Mouse (Mus musculus) hindbrain, embryonic 16.5 days (tissue): Measurements from ENCODE around the gene Rtp1. TPM values are rescaled to one million over a fixed set of nuclear protein-coding genes. Genes with fewer than 3 reads are reported as not detected.

Experiments
- ATAC-seq: fragments of 200-750 bp; cut with Nextera tagmentation; 2 replicates; pipeline ENCODE4 v1.8.0; 2017; ENCODE audit warnings: moderate TSS enrichment, moderate library complexity
- H3K27ac ChIP-seq: fragments of 300-500 bp; sonication (generic); 2 replicates; pipeline ENCODE4 v1.5.1; 2014; ENCODE audit warnings: low read depth, mild to moderate bottlenecking, control low read depth, low read length, moderate library complexity
- H3K27me3 ChIP-seq: fragments of 300-500 bp; sonication (generic); replicated peaks from 2 replicates; pipeline ENCODE4 v1.6.1; 2014; ENCODE audit warnings: low read length; ENCODE audit not compliant: control insufficient read depth, insufficient read depth
- H3K36me3 ChIP-seq: fragments of 300-500 bp; sonication (generic); 2 replicates; pipeline ENCODE4 v1.6.1; 2014; ENCODE audit warnings: mild to moderate bottlenecking, low read length, moderate library complexity, mixed read lengths; ENCODE audit not compliant: control insufficient read depth, insufficient read depth
- H3K4me1 ChIP-seq: fragments of 300-500 bp; sonication (generic); 2 replicates; pipeline ENCODE4 v1.6.1; 2014; ENCODE audit warnings: low read depth, low read length; ENCODE audit not compliant: control insufficient read depth, insufficient read depth
- H3K4me2 ChIP-seq: fragments of 300-500 bp; sonication (generic); 2 replicates; pipeline ENCODE4 v1.6.1; 2014; ENCODE audit warnings: mild to moderate bottlenecking, low read length, control low read depth, moderate library complexity
- H3K4me3 ChIP-seq: fragments of 300-500 bp; sonication (generic); 2 replicates; pipeline ENCODE4 v1.5.1; 2014; ENCODE audit warnings: mild to moderate bottlenecking, low read length, control low read depth, moderate library complexity
- H3K9ac ChIP-seq: fragments of 300-500 bp; sonication (generic); 2 replicates; pipeline ENCODE4 v1.6.1; 2014; ENCODE audit warnings: low read depth, mild to moderate bottlenecking, control low read depth, low read length, moderate library complexity
- H3K9me3 ChIP-seq: fragments of 300-500 bp; sonication (generic); 2 replicates; pipeline ENCODE4 v1.6.1; 2014; ENCODE audit warnings: mild to moderate bottlenecking, low read length, moderate library complexity; ENCODE audit not compliant: control insufficient read depth
- WGBS: fragments of 180-500 bp; shearing (Covaris S2); extraction: QIAGEN DNeasy Blood & Tissue Kit; methylation state at CpG from one replicate; pipeline ENCODE4 v1.1.7; 2014; 5-methylcytosine and 5-hydroxymethylcytosine counted together
- polyA plus RNA-seq: library from polyadenylated mRNA; unstranded; fragments of >200 nt; fragmentation: Nextera tagmentation; extraction: Ambion mirVana; gene quantifications from 2 replicates; pipeline ENCODE4 v1.2.1, GENCODE M21; 2015

The Rtp1 gene
- 0.14 and 0.20 TPM in 2 replicates for polyA plus RNA-seq

DNA sequence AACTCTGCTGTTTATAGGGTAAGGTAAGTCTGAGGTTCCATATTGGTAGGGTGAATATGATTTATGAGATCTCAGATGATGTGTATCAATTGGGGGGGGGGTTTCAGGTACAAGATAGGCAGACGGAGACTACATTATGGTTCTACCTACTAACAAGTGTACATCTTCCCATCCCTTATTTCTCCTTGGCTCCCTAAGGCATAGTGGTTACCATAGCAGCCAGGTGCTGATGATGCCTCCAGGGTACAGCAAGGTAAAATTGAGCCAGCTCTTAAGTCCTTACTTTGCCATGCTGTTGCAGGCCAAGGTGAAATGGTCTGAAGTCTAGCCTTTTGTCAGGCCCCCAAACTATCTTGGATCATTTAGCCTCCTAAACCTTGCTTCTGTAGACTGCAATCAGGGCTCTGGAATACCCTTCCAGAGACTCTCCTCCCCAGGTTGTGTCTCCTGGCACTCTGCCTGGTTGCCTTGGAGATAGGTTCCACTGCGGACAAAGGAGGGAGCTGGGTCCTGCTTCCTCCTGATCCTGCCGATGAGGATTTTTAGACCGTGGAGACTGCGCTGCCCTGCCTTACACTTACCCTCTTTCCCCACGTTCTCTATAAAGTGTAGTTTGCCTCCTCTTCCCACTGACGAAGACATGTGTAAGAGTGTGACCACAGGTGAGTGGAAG is at the start of gene Rtp1:
Gene Rtp1 (plus strand): TSS at position 487 of the 673 bp plus-strand sequence.
- Histone ChIP-seq H3K4me2 (no peak within 1 kb of the TSS), H3K9ac (no peak within 1 kb of the TSS), H3K36me3 (no peaks in the 10 kb centered on the region), H3K27me3 (no peaks in the 10 kb centered on the region), H3K4me3 (no peak within 1 kb of the TSS), H3K9me3 (no peaks in the 10 kb centered on the region), H3K27ac (no peak within 1 kb of the TSS), H3K4me1 (no peaks in the 10 kb centered on the region)
- ATAC-seq = no peak; the same call in 1 of the 2 replicates
- WGBS = 67% methylated on average over 7 of the region's 7 CpGs

DNA sequence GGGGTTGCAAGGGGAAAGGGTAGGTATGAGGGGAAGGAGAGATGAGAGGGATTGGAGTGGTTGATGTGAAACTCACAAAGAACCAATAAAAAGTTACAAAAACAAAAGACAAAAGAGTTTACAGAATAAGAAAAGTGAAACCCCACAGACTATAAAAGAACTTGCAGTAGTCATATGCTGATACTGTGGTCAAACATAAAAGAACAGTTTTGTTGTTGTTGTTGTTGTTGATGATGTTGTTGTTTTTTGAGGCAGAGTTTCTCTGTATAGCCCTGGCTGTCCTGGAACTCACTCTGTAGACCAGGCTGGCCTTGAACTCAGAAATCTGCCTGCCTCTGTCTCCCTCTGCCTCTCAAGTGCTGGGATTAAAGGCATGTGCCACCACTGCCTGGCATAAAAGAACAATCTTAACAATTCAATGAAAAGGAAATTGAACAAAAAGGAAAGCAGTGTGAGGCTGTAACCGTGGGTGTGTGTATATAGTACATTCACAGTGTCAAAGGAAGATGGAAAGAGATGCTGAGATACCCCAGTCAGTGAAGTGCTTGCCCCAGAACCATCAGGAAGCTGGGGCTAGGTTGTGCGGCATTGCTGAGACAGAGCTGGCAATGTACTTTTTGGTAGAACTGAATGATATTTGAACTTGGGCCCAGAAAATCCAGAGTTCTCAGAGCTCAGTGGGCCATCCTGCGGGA is 49.2 kb upstream of the Rtp1 start:
- H3K36me3 ChIP-seq = no peaks in the 10 kb centered on the region
- H3K4me2 ChIP-seq = no peak overlapping the region
- ATAC-seq = no peak

DNA sequence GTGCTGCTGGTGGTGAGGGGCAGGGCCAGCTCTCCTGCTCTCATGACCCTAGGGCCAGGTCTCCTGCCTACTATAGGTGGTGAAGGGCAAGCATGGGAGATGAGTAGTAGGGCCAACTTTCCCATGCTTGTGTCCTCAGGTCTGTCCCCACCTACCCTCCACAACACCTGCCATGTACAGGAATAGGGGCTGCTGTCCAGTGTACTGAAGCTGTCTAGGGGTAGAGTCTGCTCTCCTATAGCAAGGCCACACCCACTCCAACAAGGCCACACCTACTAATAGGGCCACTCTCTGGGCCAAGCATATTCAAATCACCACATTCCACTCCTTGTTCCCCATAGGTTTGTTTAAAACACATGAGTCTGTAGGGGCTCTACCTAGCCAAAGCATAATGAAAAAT is 44.6 kb upstream of the Rtp1 start:
- ATAC-seq = no peak
- Histone ChIP-seq H3K36me3 (no peaks in the 10 kb centered on the region), H3K27me3 (no peaks in the 10 kb centered on the region), H3K4me2 (no peak overlapping the region), H3K4me3 (no peak overlapping the region), H3K9me3 (peaks cover 4% of the 10 kb centered on the region; the same call in 1 of the 2 replicates), H3K27ac (no peak overlapping the region), H3K9ac (no peak overlapping the region), H3K4me1 (no peaks in the 10 kb centered on the region)

More for the DNA sequence above, 49.2 kb upstream of the Rtp1 start:
- H3K27me3 ChIP-seq = no peaks in the 10 kb centered on the region
- H3K4me3 ChIP-seq = no peak overlapping the region
- no peaks in the 10 kb centered on the region for H3K9me3 ChIP-seq
- no peak overlapping the region for H3K9ac ChIP-seq
- no peaks in the 10 kb centered on the region for H3K4me1 ChIP-seq
- WGBS = 80% methylated on average over 3 of the region's 3 CpGs
- no peak overlapping the region for H3K27ac ChIP-seq

DNA sequence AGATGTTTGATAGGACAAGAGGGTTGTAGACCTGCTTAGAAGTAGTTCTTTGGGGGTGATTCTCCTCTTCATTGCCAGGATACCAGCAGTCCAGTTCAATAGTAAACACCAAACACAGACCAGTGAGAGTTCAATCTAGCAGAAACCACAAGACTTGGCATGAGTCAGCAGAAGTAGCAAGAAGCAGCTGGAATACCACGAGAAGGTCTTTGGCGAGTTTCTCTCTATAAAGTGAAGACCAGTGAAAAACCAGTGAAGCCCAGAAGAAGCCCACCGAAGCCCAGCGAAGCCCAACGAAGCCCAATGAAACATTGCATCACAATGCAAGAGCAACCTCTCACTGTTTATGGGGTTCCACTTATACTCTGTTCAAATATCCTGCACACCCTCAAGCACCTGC is 31.0 kb upstream of the Rtp1 start:
- Histone ChIP-seq H3K27ac (no peak overlapping the region), H3K9me3 (no peaks in the 10 kb centered on the region), H3K4me1 (no peaks in the 10 kb centered on the region), H3K4me2 (no peak overlapping the region), H3K9ac (no peak overlapping the region), H3K27me3 (no peaks in the 10 kb centered on the region), H3K36me3 (no peaks in the 10 kb centered on the region), H3K4me3 (no peak overlapping the region)
- 90% methylated on average over 5 of the region's 5 CpGs for WGBS
- no peak for ATAC-seq

DNA sequence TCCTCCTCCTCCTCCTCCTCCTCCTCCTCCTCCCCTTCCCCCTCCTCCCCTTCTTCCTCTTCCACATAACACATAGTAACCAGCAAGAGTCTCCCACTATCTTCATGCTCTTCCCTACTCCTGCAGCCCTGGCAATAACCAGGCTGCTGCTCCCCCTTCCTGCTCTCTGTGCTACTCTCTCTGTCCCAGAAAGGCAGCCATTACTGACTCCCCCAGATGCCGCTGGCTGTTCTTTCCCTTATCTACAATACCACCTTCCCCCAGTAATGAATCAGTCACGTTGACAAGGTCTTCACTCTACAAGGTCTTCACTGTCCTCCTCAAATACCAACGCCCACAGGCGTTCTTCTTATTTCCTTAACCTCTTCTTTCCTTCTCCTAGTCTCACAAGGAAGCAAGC is 27.5 kb upstream of the Rtp1 start:
- no peaks in the 10 kb centered on the region for H3K27me3 ChIP-seq
- H3K9me3 ChIP-seq = no peaks in the 10 kb centered on the region
- H3K27ac ChIP-seq = no peak overlapping the region
- H3K36me3 ChIP-seq = no peaks in the 10 kb centered on the region
- H3K4me1 ChIP-seq = no peaks in the 10 kb centered on the region
- H3K4me2 ChIP-seq = no peak overlapping the region
- 70% methylated on average over 4 of the region's 4 CpGs for WGBS
- no peak overlapping the region for H3K4me3 ChIP-seq
- no peak for ATAC-seq
- no peak overlapping the region for H3K9ac ChIP-seq

DNA sequence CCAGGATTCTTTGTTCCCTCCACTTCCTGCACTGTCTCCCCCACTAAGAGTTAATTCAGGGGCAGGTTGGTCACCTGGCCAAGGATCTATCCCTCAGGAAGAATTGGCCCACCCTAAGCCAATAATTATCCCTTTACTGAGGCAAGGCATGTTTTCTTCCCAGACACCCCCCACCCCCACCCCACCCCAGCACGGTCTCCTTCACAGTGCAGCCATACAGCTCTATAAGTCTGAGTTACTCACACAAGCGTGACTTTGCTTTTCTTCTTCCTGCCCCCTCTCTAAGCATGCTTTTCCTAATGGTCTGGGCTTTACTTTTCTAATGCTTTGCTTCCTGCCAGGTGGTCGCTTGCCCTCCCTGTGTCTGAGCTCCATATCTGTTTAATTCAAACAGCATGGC is 27.0 kb upstream of the Rtp1 start:
- Histone ChIP-seq H3K4me3 (no peak overlapping the region), H3K4me2 (no peak overlapping the region), H3K9ac (no peak overlapping the region), H3K4me1 (no peaks in the 10 kb centered on the region), H3K9me3 (no peaks in the 10 kb centered on the region), H3K27ac (no peak overlapping the region), H3K27me3 (no peaks in the 10 kb centered on the region), H3K36me3 (no peaks in the 10 kb centered on the region)
- WGBS = 73% methylated on average over 3 of the region's 3 CpGs
- ATAC-seq = no peak

DNA sequence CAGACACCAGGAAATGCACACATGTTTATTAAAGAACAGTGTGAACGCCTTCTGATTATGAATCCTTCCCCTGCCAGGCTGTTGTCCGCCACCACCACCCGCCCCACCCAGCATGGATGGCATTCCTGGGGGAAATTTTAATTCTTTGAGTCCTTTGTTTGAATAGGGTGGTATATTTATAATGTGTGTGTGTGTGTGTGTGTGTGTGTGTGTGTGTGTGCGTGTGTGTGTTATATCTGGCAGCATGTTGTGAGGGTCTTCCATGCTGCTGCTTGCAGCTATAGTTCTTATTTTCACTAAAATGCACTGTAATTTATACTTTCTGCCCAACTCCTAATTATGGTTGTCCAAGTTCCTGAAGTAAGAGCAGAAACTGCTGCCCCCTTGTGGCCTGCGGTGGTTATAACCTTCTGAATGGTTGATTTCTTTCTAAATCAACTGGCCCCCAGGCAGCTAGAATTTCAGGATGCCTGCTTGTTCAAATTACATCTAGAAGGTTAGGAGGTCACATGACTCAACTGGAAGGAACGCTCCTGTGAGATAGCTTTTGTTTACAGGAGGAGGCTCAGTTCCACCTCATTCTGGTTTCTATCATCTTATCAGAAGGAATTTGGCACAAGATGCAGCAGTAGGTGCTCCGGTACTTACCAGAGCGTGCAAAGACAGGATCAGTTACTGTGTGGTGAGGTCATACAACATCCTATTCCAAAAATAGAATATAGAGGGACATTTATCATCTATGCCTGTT is 25.8 kb upstream of the Rtp1 start:
- H3K9me3 ChIP-seq = no peaks in the 10 kb centered on the region
- no peak overlapping the region for H3K4me2 ChIP-seq
- no peaks in the 10 kb centered on the region for H3K36me3 ChIP-seq
- no peak overlapping the region for H3K4me3 ChIP-seq
- no peak overlapping the region for H3K27ac ChIP-seq
- WGBS = 51% methylated on average over 8 of the region's 8 CpGs
- no peaks in the 10 kb centered on the region for H3K27me3 ChIP-seq
- H3K9ac ChIP-seq = no peak overlapping the region
- peak; percentile 40; the same call in 1 of the 2 replicates for ATAC-seq
- no peaks in the 10 kb centered on the region for H3K4me1 ChIP-seq

DNA sequence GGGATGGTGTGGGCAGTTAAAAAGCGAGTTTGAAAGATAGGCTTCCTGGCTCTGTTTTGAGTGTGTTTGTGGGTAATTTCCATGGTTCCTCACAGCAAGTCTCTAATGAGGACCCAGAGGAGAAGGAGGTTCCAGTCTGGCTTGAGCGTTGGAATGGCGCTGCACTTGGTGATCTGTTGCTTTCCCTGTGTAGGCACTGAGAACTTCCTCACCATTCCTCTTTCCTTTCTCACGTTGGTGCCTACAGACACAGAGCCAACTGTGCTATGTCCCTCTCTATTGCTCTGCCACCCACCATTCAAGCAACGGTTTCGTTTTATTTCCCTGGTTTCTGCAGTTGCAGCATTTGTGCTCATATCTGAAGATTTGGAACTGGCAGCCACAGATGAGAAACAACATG is 16.0 kb upstream of the Rtp1 start:
- H3K9ac ChIP-seq = no peak overlapping the region
- no peaks in the 10 kb centered on the region for H3K27me3 ChIP-seq
- ATAC-seq = no peak
- no peaks in the 10 kb centered on the region for H3K9me3 ChIP-seq
- no peak overlapping the region for H3K4me3 ChIP-seq
- no peaks in the 10 kb centered on the region for H3K36me3 ChIP-seq
- H3K4me1 ChIP-seq = peaks cover 7% of the 10 kb centered on the region
- H3K4me2 ChIP-seq = no peak overlapping the region
- H3K27ac ChIP-seq = no peak overlapping the region
- 91% methylated on average over 6 of the region's 6 CpGs for WGBS

DNA sequence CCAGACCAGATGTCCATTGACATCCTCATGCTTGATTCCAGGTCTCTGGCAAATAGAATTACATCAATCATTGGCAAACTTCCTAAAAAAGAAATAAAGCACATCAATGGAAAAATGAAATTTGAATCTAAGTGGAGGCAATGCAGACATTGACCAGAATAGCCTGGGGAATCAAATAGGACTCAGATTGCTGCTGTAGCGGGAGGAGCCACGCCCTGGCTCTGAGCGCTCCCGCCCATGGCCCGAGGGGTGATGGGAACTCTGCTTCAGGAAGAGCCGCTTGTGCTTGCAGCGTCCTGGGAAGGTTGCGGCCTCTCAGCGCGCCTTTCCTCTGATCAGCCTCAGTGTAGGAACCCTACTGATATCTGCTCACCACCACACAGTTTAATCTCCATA is 12.7 kb upstream of the Rtp1 start:
- Histone ChIP-seq H3K9ac (no peak overlapping the region), H3K4me2 (peak overlapping the region; percentile 34), H3K4me3 (no peak overlapping the region), H3K27me3 (no peaks in the 10 kb centered on the region), H3K27ac (no peak overlapping the region), H3K9me3 (no peaks in the 10 kb centered on the region), H3K4me1 (peaks cover 8% of the 10 kb centered on the region), H3K36me3 (no peaks in the 10 kb centered on the region)
- 38% methylated on average over 10 of the region's 10 CpGs for WGBS
- no peak for ATAC-seq
